Mouse (Mus musculus) lung, postnatal 36 days (tissue): ENCODE measurements around the gene BC028528.
"Not testable (repeated sequence)": the region's sequence is repeated elsewhere in the genome, so short reads cannot be mapped to it uniquely, and the experiment has no call there.

Experiments
- DNase-seq: peaks from one replicate; pipeline ENCODE4 v3.0.0; 2022; ENCODE audit warnings: mixed read lengths

BC028528 gene

GRCm38 (mm10) chr3:95891211-95892065 is at the start of gene BC028528:
TSS of gene BC028528 (minus strand) at chr3:95892005.
- DNase-seq, result peak; percentile 83

- peak; percentile 23 for DNase-seq
Observed at GRCm38 (mm10) chr3:95938835-95939234, 47.0 kb upstream of the BC028528 start.

- DNase-seq, result no peak
Observed at GRCm38 (mm10) chr3:95938217-95938616, 46.4 kb upstream of the BC028528 start.

- DNase-seq, result no peak
Observed at GRCm38 (mm10) chr3:95934448-95934847, 42.6 kb upstream of the BC028528 start.

- DNase-seq, result peak; percentile 65
Observed at GRCm38 (mm10) chr3:95933111-95933750, 41.4 kb upstream of the BC028528 start.

GRCm38 (mm10) chr3:95932566-95932965 is 40.8 kb upstream of the BC028528 start:
- DNase-seq, result no peak

GRCm38 (mm10) chr3:95932157-95932556 is 40.4 kb upstream of the BC028528 start:
- DNase-seq, result no peak

- no peak for DNase-seq
Observed at GRCm38 (mm10) chr3:95931471-95931870, 39.7 kb upstream of the BC028528 start.

GRCm38 (mm10) chr3:95930471-95930789 is 38.6 kb upstream of the BC028528 start:
- DNase-seq, result no peak

- peak; percentile 42 for DNase-seq
Observed at GRCm38 (mm10) chr3:95929581-95930470, 38.0 kb upstream of the BC028528 start.

GRCm38 (mm10) chr3:95928658-95929503 is 37.1 kb upstream of the BC028528 start, which contains the start of gene Anp32e:
TSS of gene Anp32e (plus strand) at chr3:95929246.
- DNase-seq, result peak; percentile 98

- DNase-seq, result no peak
Observed at GRCm38 (mm10) chr3:95928261-95928657, 36.5 kb upstream of the BC028528 start.

- DNase-seq, result no peak
Observed at GRCm38 (mm10) chr3:95925087-95925486, 33.3 kb upstream of the BC028528 start.

GRCm38 (mm10) chr3:95924185-95924584 is 32.4 kb upstream of the BC028528 start:
- no peak for DNase-seq

- not testable (repeated sequence) for DNase-seq
Observed at GRCm38 (mm10) chr3:95923429-95923828, 31.6 kb upstream of the BC028528 start.

GRCm38 (mm10) chr3:95920532-95920931 is 28.7 kb upstream of the BC028528 start:
- not testable (repeated sequence) for DNase-seq

GRCm38 (mm10) chr3:95916760-95917159 is 25.0 kb upstream of the BC028528 start:
- DNase-seq, result no peak

- DNase-seq, result no peak
Observed at GRCm38 (mm10) chr3:95914706-95915105, 22.9 kb upstream of the BC028528 start.

- no peak for DNase-seq
Observed at GRCm38 (mm10) chr3:95907613-95908012, 15.8 kb upstream of the BC028528 start.

GRCm38 (mm10) chr3:95906860-95907259 is 15.1 kb upstream of the BC028528 start:
- peak; percentile 73 for DNase-seq

GRCm38 (mm10) chr3:95905940-95906492 is 14.2 kb upstream of the BC028528 start:
- DNase-seq, result peak; percentile 79
